Mouse (Mus musculus) gastrocnemius, postnatal 36 days (tissue): ENCODE results near the gene Atp5h. TPM values are rescaled to one million over a fixed set of nuclear protein-coding genes. Genes with fewer than 3 reads are reported as not detected.
"Not testable (repeated sequence)": the region's sequence is repeated elsewhere in the genome, so short reads cannot be mapped to it uniquely, and the experiment has no call there.

Experiments used
- DNase-seq, 2 experiments: peaks; one replicate each; pipeline ENCODE4 v3.0.0; 2022
- intact Hi-C: fragments of 180-260 bp; cut with DNase I; formaldehyde crosslinking; loops from one replicate; pipeline ENCODE4 v1.15.1; 2025
- total RNA-seq, 2 experiments: library from RNA; stranded (reverse); gene quantifications; 2 replicates each; pipeline ENCODE4 v1.2.3; 2021

Gene Atp5h
- total RNA-seq, 2 experiments from 2014 or later: 770 to 834 TPM

- peak; percentile 81 to 91 for DNase-seq
- intact Hi-C loops: no loop called here
Measured at GRCm38 (mm10) chr11:115403338-115404124, 16.2 kb downstream of the Atp5h start, which contains the start of gene Mrpl58. Gene Mrpl58, plus strand, starts transcription at chr11:115403752.

- intact Hi-C loops: no loop called here
- DNase-seq: no peak
Measured at GRCm38 (mm10) chr11:115400630-115401391, 19.0 kb downstream of the Atp5h start.

GRCm38 (mm10) chr11:115400126-115400525, 19.6 kb downstream of the Atp5h start:
- intact Hi-C loops: no loop called here
- no peak for DNase-seq

GRCm38 (mm10) chr11:115398085-115398484, 21.7 kb downstream of the Atp5h start:
- DNase-seq: no peak
- intact Hi-C loops: no loop called here

GRCm38 (mm10) chr11:115393721-115394325, 25.9 kb downstream of the Atp5h start:
- no peak for DNase-seq
- intact Hi-C loops: no loop called here

- DNase-seq: no peak
- intact Hi-C loops: no loop called here
Measured at GRCm38 (mm10) chr11:115391358-115391757, 28.4 kb downstream of the Atp5h start.

GRCm38 (mm10) chr11:115386859-115387258, 32.9 kb downstream of the Atp5h start:
- DNase-seq, intact Hi-C loops: not testable (repeated sequence)

- intact Hi-C loops: no loop called here
- no peak for DNase-seq
Measured at GRCm38 (mm10) chr11:115384587-115384986, 35.2 kb downstream of the Atp5h start.

- no peak for DNase-seq
- intact Hi-C loops: no loop called here
Measured at GRCm38 (mm10) chr11:115383701-115384474, 35.9 kb downstream of the Atp5h start.

GRCm38 (mm10) chr11:115382891-115383290, 36.9 kb downstream of the Atp5h start:
- no peak for DNase-seq
- intact Hi-C loops: no loop called here

- peak; percentile 82 to 91 for DNase-seq
- intact Hi-C loops: no loop called here
Measured at GRCm38 (mm10) chr11:115381743-115382539, 37.8 kb downstream of the Atp5h start, which contains the start of gene Cdr2l. Gene Cdr2l, plus strand, starts transcription at chr11:115381916.

- intact Hi-C loops: no loop called here
- no peak for DNase-seq
Measured at GRCm38 (mm10) chr11:115381276-115381675, 38.5 kb downstream of the Atp5h start.

GRCm38 (mm10) chr11:115377854-115378253, 41.9 kb downstream of the Atp5h start:
- DNase-seq: no peak
- intact Hi-C loops: no loop called here

- intact Hi-C loops: no loop called here
- DNase-seq: no peak
Measured at GRCm38 (mm10) chr11:115377254-115377653, 42.5 kb downstream of the Atp5h start.

GRCm38 (mm10) chr11:115376722-115377121, 43.0 kb downstream of the Atp5h start:
- intact Hi-C loops: no loop called here
- no peak for DNase-seq

GRCm38 (mm10) chr11:115374695-115375425, 44.9 kb downstream of the Atp5h start:
- intact Hi-C loops: no loop called here
- no peak for DNase-seq

- intact Hi-C loops: no loop called here
- peak; percentile 60 to 65 for DNase-seq
Measured at GRCm38 (mm10) chr11:115373805-115374694, 45.7 kb downstream of the Atp5h start.

- intact Hi-C loops: no loop called here
- DNase-seq: no peak
Measured at GRCm38 (mm10) chr11:115372737-115373136, 47.0 kb downstream of the Atp5h start.
